Mouse (Mus musculus): ENCODE results near the gene Nlrc3. TPM values are rescaled to one million over a fixed set of nuclear protein-coding genes. Genes with fewer than 3 reads are reported as not detected.

The Nlrc3 gene
- total RNA-seq, 1 experiment from 2014 or later = 2.6 TPM

GRCm38 (mm10) chr16:3929151-3929550 lies 47.3 kb downstream of the Nlrc3 start:
- no peak for DNase-seq

GRCm38 (mm10) chr16:3928582-3928981 lies 47.9 kb downstream of the Nlrc3 start:
- no peak for DNase-seq

GRCm38 (mm10) chr16:3923966-3924365 lies 52.5 kb downstream of the Nlrc3 start:
- no peak for DNase-seq

- no peak for DNase-seq
These were observed 52.9 kb downstream of the Nlrc3 start for GRCm38 (mm10) chr16:3923515-3923914.

- no peak for DNase-seq
These were observed 55.7 kb downstream of the Nlrc3 start for GRCm38 (mm10) chr16:3920756-3921155.

- no peak for DNase-seq
These were observed 67.3 kb downstream of the Nlrc3 start for GRCm38 (mm10) chr16:3909118-3909517.

- peak; percentile 96 for DNase-seq
These were observed 67.8 kb downstream of the Nlrc3 start, which contains the start of the genes 1700037C18Rik and Cluap1 for GRCm38 (mm10) chr16:3908537-3909111. 1700037C18Rik (minus strand) TSS chr16:3908689. Cluap1 (plus strand) TSS chr16:3908801.

GRCm38 (mm10) chr16:3907471-3907870 lies 69.0 kb downstream of the Nlrc3 start:
- peak; percentile 11 for DNase-seq

- no peak for DNase-seq
These were observed 79.9 kb downstream of the Nlrc3 start for GRCm38 (mm10) chr16:3896553-3896952.

- no peak for DNase-seq
These were observed 80.4 kb downstream of the Nlrc3 start for GRCm38 (mm10) chr16:3896046-3896445.

- DNase-seq = peak; percentile 27
These were observed 81.1 kb downstream of the Nlrc3 start for GRCm38 (mm10) chr16:3895173-3895792.

Small RNA genes within 50 kb of the gene (microRNA-seq; reads per million reads assigned to microRNA genes)
- gene Gm23493 = 0 reads per million in 2 experiments

Other genes with a start within 250 kb of the Nlrc3 start
- gene Zfp263, start 232.5 kb downstream of the Nlrc3 start, total RNA-seq (2021) = 19.3 and 20.5 TPM in 2 replicates
- gene Olfr15, start 145.8 kb downstream of the Nlrc3 start, total RNA-seq (2021) = not detected in 2 replicates
- gene Zfp174, start 129.4 kb downstream of the Nlrc3 start, total RNA-seq (2021) = 3.9 and 5.6 TPM in 2 replicates
- 68.1 and 83.4 TPM in 2 replicates for gene Naa60, start 104.3 kb downstream of the Nlrc3 start, total RNA-seq (2021)
- gene Zfp597, start 92.1 kb downstream of the Nlrc3 start, total RNA-seq (2021) = 15.6 and 20.1 TPM in 2 replicates
- 0.86 and 1.4 TPM in 2 replicates for gene Gm20695, start 92.0 kb downstream of the Nlrc3 start, total RNA-seq (2021)
- gene 1700037C18Rik, start 67.9 kb downstream of the Nlrc3 start, total RNA-seq (2021) = 3.0 and 3.3 TPM in 2 replicates
- gene Cluap1, start 67.8 kb downstream of the Nlrc3 start, total RNA-seq (2021) = 15.6 and 18.3 TPM in 2 replicates
- 22.2 and 27.8 TPM in 2 replicates for gene Slx4, start 27.1 kb upstream of the Nlrc3 start, total RNA-seq (2021)
- gene Dnase1, start 60.3 kb upstream of the Nlrc3 start, total RNA-seq (2021) = not detected in 2 replicates
- gene Trap1, start 101.2 kb upstream of the Nlrc3 start, total RNA-seq (2021) = 194 and 216 TPM in 2 replicates
- 65.5 and 68.0 TPM in 2 replicates for gene Crebbp, start 237.4 kb upstream of the Nlrc3 start, total RNA-seq (2021)